Mouse (Mus musculus): ENCODE measurements at regions not wholly inside any gene's neighbourhood (a gene's known extent, or its start where the extent isn't known, plus 50 kb on each side); places are given as distances from the start of the nearest gene placed in this dataset.

DNA sequence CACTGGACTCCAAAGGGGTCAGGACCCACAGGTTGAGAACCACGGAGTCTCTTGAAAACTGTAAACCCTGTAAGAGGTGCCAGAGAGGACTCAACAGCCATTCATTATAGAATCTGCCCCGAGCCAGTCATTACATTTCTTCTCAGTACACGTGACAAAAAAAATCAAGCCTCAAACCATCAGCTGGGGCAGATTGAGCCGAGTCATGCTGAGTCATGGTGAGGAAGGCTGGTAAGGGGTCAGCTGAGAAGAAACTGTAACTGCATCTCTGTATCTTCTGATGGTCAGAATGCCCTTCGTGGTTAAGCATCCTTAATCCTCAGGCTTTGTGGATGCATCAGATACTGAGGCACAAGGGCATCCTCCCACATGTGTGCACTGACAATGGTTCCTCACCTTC is 207.2 kb upstream of the Prok2 start:
- DNase-seq, result no peak

DNA sequence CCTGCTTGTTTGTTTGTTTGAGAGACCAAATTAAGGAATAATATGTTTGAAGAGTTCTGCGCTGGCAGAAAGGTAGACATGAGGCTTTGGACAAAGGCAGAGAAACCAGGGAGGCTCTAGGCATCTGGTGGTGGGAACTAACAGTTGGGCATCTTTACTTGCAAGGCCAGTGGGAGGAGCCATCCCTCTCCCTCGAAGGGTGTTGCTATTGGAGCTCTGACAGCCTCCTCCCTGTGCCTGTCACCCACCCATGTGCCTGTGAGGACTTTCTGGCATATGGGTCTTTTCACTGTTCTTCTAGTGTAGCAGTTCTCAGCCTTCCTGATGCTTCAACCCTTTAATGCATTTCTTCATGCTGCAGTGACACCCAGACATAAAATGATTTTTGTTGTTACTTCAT is 206.7 kb upstream of the Prok2 start:
- DNase-seq, result no peak

DNA sequence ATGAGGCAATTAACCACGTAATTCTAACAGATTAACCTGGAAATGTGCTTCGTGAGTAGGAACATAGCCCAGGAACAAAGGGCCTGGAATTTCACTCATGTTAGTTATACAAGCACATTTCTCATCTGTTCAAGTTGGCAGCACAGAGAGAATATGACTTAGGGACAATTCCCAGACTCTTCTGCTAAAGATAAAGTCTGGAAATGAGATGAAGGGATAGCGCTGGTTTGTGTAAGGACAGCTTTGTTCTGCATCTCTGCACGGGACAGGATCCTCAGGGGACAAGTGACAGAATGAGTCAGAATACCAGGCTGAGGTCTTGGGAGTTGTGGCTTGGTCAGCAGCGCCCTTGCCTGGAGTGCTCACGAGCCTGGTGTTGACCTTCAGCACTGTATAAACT is 206.2 kb upstream of the Prok2 start:
- no peak for DNase-seq

DNA sequence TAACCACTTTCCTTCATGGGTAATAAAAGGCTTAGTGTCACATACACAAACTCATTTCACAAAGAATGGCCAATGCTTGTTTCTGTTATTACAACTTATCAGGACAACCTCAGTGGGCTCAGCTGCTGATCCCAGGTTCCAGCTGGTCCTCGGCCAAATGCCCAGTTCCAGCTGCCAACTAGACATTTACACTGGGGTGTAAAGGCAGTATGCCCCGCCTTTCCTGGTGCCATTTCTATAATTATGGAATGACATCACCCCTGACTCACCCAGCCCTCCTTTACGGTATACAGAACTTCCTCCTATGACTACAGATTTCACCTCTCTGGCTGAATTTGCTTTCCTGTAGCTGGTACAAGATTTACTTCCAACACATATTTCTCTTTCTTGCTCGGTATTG is 205.4 kb upstream of the Prok2 start:
- DNase-seq, result no peak

DNA sequence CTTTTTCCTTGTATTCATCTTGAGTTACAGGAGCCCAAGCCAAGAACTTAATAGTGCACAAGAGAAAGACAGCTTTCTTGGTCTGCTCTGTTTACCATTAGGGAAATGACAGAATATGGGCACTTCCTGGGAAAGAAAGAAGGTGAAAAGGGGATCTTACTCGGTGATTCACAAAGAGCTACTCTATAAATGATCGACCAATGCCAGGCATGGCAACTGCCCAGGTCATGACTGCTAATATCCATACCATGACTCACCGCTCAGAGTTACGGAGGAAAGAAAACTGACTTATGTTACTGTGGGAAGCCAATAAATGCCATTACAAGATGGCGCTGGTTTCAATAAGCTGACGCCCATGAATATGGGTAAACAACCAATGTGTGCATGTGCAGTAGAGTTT is 204.1 kb upstream of the Prok2 start:
- DNase-seq, result no peak

DNA sequence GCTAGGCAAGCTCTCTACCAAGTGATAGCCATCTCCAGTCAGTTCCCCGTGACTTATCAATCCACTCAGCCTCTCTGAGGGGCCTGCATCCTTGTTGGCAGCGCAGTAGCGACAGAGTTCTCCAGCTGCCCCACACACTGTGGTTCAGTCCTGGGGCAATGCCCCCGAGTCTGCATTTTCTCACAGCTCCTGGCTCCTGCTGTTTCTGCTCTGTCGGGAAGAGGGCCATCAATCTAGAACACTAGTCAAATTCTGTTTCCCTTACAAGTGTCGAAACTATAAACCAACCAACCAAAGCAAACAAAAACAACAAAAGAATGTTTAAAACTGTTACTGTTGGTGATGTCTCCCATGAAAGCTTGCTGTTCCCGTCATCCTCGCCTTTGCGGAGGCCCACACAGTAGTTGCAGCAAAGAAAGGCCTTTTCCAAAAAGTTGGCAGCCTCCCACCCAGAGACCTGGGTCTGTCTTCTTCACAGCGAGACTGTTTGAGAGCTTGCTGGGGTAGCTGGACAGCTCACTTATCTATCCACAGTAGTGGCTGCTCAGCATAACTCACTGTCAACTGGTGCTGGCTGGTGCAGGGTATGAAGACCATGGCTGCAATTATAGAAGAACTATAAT is 201.9 kb upstream of the Prok2 start:
- no peak for DNase-seq

DNA sequence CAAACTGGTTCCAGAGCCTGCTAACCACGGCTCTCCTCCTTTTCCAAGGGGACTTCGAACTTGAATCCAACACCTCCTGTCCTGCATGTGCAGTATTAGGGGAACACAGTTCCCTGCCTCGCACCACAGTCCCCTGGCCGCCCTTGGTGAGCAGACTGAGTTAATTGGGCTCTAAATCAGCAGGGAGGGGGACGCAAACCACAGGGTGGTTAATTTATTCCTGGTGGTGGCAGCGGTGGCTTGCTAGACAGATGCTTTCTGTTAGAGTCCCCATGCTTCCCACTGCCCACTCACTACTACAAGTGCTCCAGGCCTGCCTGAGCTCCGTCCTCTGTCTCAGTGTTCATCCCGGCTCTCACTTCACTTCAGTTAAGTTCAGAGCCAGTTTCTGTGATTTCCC is 198.0 kb upstream of the Prok2 start:
- DNase-seq, result no peak

DNA sequence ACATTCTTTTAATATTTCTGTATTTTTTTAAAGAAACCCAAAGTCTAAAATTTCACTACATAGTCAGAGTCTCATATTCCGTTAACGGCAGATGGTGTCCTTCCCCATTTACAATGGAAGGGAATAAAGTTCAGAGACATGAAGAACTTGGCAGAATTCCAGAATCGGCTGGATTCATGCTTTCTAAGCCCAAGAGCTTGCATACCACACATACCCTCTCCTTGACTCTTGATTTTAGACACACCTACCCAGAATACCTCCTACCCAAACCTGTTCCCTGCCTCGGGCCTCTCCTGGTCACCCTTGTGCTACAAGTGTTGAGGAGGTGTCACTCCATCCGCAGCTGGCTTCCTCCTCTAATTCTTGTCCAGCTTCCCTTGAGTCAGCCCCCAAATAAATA is 195.8 kb upstream of the Prok2 start:
- DNase-seq, result no peak

DNA sequence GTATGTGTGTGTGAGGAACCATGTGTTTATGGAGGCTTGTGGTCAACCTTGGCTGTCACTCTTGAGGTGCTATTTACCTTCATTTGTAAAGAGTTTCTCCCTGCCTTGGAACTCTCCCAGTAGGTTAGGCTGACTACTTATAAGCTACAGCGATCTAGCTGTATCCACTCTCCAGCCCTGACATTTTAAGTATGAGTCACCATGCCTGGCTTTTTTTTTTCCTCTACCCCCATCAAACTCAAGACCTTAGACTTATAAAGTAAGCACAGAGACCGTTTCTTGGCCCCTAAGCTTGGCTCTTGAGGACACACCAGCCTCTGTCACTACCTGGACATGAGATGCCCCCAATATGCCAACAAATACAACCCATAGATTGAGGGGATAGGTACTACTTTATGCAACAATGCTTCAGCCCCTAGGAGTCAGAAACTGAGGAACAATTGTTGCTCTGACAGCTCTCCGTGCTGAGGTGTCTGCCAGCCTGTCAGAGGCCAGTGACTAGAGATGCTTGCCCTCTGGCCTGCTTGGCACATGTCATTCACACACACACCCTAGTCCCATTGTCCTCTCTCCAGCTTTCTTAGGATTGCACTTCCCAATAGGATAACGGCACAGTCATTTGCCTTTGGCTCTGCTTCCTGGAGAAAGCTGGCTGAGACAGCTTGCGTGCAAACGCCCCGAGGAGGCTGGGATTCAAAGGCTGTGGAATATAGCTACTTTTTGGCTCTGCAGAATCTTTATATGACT is 193.8 kb upstream of the Prok2 start:
- DNase-seq, result no peak

DNA sequence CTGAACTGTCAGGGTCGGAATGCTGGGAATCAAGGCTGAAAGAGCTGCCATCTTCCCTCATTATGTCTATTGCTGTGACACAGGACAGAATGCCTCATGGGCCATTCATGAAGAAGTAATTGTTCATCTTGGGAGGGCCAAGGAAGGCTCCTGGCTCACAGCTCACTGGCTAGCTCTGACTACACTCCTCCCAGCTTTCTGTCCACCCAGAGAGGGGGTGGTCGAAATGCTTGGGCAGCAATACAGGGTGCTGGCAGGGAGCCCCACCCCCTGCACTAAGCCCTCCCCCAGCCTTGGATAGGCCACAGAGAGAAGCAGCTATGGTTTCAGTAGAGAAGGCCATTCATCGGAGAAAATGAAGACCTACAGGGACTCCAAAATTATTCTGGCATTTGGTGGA is 192.2 kb upstream of the Prok2 start:
- no peak for DNase-seq

DNA sequence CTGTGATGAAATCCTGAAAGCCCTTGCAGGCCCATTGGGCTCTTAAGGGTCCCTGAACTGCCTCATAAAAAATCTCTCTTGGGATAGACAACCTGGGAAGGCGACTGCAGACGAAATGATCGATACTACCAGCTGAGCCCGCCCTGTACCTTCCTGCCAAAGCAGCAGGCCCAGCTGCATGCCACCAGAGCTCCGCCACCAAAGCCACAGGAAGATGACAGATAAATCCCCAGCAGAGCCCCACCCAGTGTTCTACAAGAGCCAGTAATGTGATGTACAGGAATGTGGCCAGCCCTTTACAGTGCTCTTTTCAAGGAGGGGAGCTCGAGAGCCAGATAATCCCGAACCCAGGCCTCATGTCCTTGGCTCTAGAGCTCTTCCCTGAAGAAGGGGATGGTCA is 183.7 kb upstream of the Prok2 start:
- DNase-seq, result no peak

DNA sequence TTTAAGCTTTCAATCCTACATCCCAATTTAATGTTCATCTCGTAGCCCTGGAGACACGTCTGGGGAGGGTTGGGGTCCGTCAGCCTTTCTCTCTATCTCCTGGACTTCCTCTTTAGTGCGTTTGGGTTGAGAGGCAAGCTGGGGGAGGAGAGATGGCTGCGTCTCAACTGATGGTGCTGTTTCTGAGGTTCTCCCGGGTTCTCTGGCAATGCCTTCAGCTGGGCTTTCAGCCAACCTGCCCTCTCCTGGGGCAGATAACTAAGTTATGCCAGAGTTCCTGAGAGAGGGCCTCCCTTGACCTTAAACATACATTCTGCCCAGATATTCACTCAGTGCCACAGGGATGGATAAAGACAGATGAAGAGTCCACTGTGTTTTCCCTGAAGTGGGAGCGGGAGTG is 183.3 kb upstream of the Prok2 start:
- no peak for DNase-seq

DNA sequence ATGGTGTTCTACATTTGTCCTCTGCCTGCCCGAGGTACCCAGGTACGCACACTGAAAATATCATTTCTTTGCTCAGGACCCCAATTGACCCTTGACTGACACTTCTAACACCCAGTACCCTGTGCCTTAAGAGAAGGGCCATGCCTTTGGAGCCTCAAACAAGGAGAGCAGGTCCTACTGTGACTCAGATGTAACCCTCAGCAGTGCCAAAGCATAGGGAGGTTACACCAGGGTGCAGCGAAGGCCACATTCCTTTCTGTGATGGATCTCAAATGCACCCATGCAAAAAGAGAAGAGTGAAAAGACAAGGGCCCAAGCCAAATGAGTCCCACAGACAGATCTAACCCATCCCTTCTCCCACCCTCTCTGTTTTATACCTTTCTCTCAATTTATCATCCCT is 181.9 kb upstream of the Prok2 start:
- DNase-seq, result no peak

DNA sequence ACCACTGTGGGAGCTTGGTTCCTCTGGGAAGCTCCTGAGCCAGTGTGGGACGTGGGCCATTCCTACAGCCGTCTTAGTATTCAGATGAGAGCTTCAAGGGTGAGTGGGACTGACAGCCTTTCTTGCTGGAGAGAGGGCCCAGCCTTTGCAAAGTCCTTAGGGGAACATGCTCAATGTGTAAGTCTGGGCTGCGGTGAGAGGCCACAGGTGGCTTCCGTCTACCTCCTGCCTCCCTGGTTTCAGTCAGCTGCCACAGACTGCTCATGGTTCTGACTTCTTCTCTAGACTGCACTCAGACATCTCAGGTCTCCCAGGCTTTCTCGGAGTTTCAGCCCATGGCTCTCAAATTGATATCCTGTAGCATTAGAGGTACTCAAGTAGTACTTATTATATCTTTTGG is 179.0 kb upstream of the Prok2 start:
- no peak for DNase-seq

DNA sequence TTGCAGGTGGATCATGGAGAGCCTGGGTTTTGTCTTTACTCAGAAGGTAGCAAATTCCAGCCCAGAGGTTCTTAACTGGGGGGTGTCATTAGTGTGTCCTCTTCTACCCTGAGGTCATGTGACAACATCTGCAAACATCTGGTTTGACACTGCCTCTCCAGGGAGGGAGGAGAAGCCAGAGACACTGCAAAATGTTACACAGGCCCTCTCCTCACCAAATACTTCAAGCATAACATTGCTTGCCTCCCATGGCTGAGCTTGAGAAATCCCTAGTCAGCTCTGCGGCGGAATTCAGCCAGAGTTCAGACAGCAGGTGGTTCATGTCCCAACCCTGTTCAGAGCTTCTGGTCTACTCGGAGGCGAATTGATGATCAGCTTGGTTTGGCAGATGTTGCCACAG is 178.4 kb upstream of the Prok2 start:
- DNase-seq, result no peak

DNA sequence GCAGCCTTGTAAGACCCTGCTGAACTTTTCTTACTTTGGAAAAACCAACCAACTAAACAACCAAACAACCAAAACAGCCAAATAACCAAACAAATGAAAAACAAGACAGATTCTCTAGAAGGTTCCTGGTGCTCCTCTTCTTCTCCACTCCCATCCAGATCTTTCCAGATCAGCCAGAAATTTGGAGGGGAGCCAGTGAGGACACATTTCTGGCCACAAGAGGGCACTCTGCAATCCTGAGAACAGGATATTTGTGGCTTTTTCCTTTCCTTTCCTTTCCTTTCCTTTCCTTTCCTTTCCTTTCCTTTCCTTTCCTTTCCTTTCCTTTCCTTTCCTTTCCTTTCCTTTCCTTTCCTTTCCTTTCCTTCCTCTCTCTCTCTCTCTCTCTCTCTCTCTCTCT is 177.9 kb upstream of the Prok2 start:
- peak; percentile 77 for DNase-seq

DNA sequence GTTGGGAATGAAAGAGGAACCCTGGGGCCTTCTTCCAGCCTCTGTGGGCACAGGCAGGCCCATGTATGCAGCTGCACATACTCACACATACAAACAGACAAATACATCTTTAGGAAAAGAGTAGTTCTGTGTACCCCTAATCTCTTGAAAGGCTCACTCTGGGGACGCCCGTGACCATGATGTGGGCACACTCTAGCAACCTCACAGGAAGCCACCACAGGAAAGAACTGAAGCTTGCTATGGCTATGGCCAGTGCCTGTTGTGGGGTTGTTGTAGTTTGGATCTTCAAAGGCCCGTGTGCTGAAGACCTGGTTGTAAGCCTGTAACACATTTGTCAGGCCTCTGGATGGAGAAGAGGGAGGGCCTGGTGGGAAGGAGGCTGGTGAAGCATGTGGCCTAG is 175.4 kb upstream of the Prok2 start:
- no peak for DNase-seq

DNA sequence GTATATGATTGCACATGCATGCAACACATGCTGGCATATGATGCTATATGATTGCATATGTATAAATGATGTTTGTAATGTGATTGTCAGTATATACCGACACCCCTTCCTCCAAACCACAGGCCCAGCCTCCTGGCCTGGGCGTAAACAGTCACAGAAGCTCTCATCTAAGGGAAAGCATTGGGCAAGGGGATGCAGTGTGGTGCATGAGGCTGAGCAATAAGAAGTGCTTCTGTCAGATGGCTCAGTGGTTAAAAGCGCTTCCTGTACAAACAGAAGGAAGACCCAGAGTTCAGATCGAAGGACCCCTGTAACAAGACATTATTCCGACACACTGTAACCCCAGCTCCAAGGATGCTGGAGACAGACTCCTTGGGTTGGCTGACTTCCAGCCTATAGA is 175.0 kb upstream of the Prok2 start:
- DNase-seq, result no peak

DNA sequence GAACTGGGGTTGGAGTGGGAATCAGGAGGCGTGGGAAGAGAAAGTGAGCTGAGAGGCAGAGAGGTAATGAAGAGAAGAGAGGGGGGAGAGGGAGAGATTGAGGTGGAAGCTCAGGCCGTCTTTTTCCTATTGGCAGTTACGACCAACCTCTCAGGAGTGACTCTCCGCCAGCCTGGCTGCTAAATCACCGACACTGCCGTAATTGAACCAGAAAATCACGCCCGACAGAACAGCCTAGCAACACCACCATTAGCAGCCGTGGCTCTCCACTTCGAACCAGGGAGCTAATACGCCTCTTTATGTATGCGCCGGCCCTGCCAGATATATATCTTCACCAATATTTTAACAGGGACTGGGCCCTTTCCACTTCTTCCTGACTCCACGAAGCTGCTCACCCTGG is 173.5 kb upstream of the Prok2 start:
- no peak for DNase-seq

DNA sequence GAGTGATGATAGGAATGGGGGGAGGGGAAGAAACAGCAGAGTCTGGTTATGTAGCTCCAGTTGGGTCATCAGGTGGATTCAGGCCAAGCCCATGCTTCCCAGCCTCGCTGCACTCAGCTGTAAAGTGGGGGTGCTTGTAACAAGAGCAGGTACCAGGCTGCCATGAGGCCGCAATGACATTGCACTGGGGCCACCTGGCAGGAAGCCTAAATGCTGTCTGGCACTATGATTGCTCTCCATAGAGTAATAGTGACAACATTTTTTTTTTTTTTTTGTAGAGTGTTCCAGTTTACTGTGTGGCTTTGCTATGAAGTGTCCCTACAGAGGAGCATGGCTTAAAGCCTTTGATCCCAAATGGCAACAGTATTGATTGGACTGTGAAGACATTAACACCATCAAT is 171.9 kb upstream of the Prok2 start:
- no peak for DNase-seq

DNA sequence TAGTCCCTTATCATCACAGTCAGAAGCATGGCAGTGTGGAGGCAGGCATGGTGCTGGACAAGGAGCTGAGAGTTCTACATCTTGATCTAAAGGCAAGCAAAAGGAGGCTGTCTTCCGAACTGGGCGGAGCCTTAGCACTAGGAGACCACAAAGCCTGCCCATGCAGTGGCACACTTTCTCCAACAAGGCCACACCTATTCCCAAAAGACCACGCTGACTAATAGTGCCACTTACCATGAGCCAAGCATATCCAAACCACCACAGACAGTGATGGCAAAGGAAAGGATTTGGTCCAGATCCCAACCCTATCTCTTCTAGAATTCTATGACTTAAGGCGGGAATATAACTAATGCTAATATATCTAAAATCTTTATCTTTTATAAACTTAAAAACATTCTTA is 169.4 kb upstream of the Prok2 start:
- no peak for DNase-seq

DNA sequence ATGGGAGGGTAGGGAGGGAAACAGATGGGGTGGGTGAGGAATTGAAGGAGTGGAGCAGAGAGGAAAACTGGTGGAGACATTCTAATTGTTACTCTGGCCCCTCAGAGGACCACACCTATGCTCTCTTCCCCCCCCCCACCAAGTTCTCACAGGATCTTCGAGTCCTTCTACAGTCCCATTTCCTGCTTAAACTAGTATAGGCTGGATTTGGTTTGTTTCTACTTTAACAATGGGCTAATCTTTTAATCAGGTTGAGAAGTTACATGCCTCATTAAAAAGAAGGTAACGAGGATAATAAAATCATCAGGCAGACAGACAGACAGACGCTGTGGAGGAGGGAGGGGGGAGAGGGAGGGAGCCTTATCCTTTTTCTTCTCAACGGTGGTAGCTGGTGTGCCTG is 167.7 kb upstream of the Prok2 start:
- DNase-seq, result no peak

DNA sequence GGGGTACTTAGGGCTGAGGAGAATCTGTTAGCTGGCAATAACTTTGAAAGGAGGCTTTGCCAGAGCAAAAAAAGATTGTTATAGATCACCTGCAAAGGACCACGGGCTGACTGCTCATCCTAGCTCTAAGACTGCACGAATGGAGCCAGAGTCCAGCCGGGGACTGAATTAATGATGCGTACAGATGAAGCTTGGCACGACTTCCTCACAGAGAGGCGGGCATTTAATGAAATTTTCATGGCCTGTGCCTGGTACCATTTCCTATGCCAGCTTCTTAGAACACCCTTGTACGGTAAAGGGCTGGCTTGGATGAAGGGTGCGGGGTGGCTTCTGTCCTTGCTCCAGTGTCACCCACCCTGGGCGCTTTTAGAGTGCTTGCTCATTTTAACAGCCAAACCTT is 166.0 kb upstream of the Prok2 start:
- DNase-seq, result no peak

DNA sequence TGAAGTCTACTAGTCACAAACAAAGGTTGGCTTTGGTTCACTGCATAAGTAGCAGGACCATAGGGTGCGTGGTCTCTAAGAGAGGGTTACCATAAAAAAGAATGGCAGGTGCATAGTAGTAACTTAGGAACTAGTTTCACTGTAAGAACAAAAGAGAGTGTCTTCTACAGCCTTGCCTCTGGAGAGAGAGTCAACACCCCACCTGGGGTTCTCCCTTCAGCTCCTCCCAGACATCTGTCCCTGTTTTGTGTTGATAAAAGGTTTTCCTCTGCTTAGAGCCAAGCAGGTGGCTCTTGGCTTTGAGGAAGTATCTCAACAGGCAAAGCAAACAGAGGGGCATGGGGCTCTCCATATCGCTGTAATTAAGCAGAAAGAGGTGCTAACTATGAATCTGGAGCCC is 165.6 kb upstream of the Prok2 start:
- no peak for DNase-seq

DNA sequence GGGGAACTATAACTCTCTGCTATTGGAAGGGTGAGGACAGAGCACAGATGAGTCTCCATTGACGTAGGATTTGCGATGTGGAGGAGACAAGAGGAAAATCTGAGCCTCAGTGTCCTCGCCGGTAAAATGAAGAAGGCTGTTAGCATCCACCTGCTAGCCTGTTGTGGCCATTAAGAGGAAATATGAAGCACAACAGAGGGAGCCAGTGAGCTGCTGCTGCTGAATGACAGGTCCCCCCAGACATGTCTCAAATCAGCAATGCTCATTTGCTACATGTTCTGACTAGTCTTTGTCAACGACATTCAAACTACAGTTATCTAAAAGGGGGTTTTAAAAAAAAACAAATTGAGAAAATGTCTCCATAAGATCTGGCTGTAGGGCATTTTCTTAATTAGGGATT is 164.6 kb upstream of the Prok2 start:
- DNase-seq, result no peak
